Mouse (Mus musculus): Measurements from ENCODE around the gene Fkbp10. TPM values are rescaled to one million over a fixed set of nuclear protein-coding genes. Genes with fewer than 3 reads are reported as not detected.

The Fkbp10 gene
- polyA plus RNA-seq, 1 experiment from 2014 or later = 212 TPM

Small RNAs within 50 kb of the gene (microRNA-seq; reads per million reads assigned to microRNA genes)
- gene Gm27374 (ENCODE audit: borderline number of aligned reads) = not detected

Other genes with a start within 250 kb of the Fkbp10 start
- not detected in 2 replicates for gene Krt9, start 222.5 kb upstream of the Fkbp10 start, polyA plus RNA-seq (2015; fragmentation: Nextera tagmentation; extraction: Ambion mirVana)
- 1,122 and 1,244 TPM in 2 replicates for gene Krt14, start 208.1 kb upstream of the Fkbp10 start, polyA plus RNA-seq (2015; fragmentation: Nextera tagmentation; extraction: Ambion mirVana)
- 6.9 and 7.0 TPM in 2 replicates for gene Krt16, start 166.8 kb upstream of the Fkbp10 start, polyA plus RNA-seq (2015; fragmentation: Nextera tagmentation; extraction: Ambion mirVana)
- gene Krt17, start 154.7 kb upstream of the Fkbp10 start, polyA plus RNA-seq (2015; fragmentation: Nextera tagmentation; extraction: Ambion mirVana) = 399 and 504 TPM in 2 replicates
- gene Krt42, start 145.8 kb upstream of the Fkbp10 start, polyA plus RNA-seq (2015; fragmentation: Nextera tagmentation; extraction: Ambion mirVana) = 0.25 and 0.37 TPM in 2 replicates
- 1,638 and 1,748 TPM in 2 replicates for gene Eif1, start 95.8 kb upstream of the Fkbp10 start, polyA plus RNA-seq (2015; fragmentation: Nextera tagmentation; extraction: Ambion mirVana)
- gene Gast, start 81.3 kb upstream of the Fkbp10 start, polyA plus RNA-seq (2015; fragmentation: Nextera tagmentation; extraction: Ambion mirVana) = 6.0 and 6.7 TPM in 2 replicates
- 7.0 and 10.6 TPM in 2 replicates for gene Hap1, start 59.6 kb upstream of the Fkbp10 start, polyA plus RNA-seq (2015; fragmentation: Nextera tagmentation; extraction: Ambion mirVana)
- gene Jup, start 17.9 kb upstream of the Fkbp10 start, polyA plus RNA-seq (2015; fragmentation: Nextera tagmentation; extraction: Ambion mirVana) = 232 and 256 TPM in 2 replicates
- 89.9 and 91.1 TPM in 2 replicates for gene P3h4, start 861 bp upstream of the Fkbp10 start, polyA plus RNA-seq (2015; fragmentation: Nextera tagmentation; extraction: Ambion mirVana)
- 134 and 135 TPM in 2 replicates for gene Nt5c3b, start 26.1 kb downstream of the Fkbp10 start, polyA plus RNA-seq (2015; fragmentation: Nextera tagmentation; extraction: Ambion mirVana)
- gene Klhl10, start 26.2 kb downstream of the Fkbp10 start, polyA plus RNA-seq (2015; fragmentation: Nextera tagmentation; extraction: Ambion mirVana) = 1.1 and 1.2 TPM in 2 replicates
- gene Klhl11, start 57.0 kb downstream of the Fkbp10 start, polyA plus RNA-seq (2015; fragmentation: Nextera tagmentation; extraction: Ambion mirVana) = 8.2 and 9.9 TPM in 2 replicates
- 137 and 152 TPM in 2 replicates for gene Acly, start 112.3 kb downstream of the Fkbp10 start, polyA plus RNA-seq (2015; fragmentation: Nextera tagmentation; extraction: Ambion mirVana)
- 3.9 and 6.0 TPM in 2 replicates for gene Ttc25, start 129.9 kb downstream of the Fkbp10 start, polyA plus RNA-seq (2015; fragmentation: Nextera tagmentation; extraction: Ambion mirVana)
- gene Cnp, start 159.2 kb downstream of the Fkbp10 start, polyA plus RNA-seq (2015; fragmentation: Nextera tagmentation; extraction: Ambion mirVana) = 32.0 and 33.9 TPM in 2 replicates
- gene Nkiras2, start 203.5 kb downstream of the Fkbp10 start, polyA plus RNA-seq (2015; fragmentation: Nextera tagmentation; extraction: Ambion mirVana) = 74.6 and 75.5 TPM in 2 replicates
- 242 and 256 TPM in 2 replicates for gene Dnajc7, start 204.5 kb downstream of the Fkbp10 start, polyA plus RNA-seq (2015; fragmentation: Nextera tagmentation; extraction: Ambion mirVana)